Mouse (Mus musculus) B cell, adult 2 months (primary cell): ENCODE data around the gene Casp2.

Source experiments
- DNase-seq, 2 experiments: peaks; one replicate each; pipeline ENCODE4 v3.0.0; 2022

The Casp2 gene

GRCm38 (mm10) chr6:42264626-42265312 lies at the start of gene Casp2:
Gene Casp2, plus strand, starts transcription at chr6:42264985.
- peak; percentile 97 for DNase-seq

- no peak for DNase-seq
These were observed 49.8 kb upstream of the Casp2 start, which contains the start of gene Tas2r144 for GRCm38 (mm10) chr6:42215028-42215427. Gene Tas2r144, plus strand, starts transcription at chr6:42215328.

- DNase-seq = no peak
These were observed 42.5 kb upstream of the Casp2 start for GRCm38 (mm10) chr6:42222286-42222685.

GRCm38 (mm10) chr6:42225046-42225445 lies 39.7 kb upstream of the Casp2 start:
- DNase-seq = no peak

GRCm38 (mm10) chr6:42227240-42228101 lies 37.3 kb upstream of the Casp2 start:
- DNase-seq = peak; percentile 78 to 80

- DNase-seq = no peak
These were observed 35.2 kb upstream of the Casp2 start for GRCm38 (mm10) chr6:42229610-42230009.

- DNase-seq = no peak
These were observed 33.6 kb upstream of the Casp2 start for GRCm38 (mm10) chr6:42231191-42231590.

- no peak for DNase-seq
These were observed 27.4 kb upstream of the Casp2 start for GRCm38 (mm10) chr6:42237276-42237805.

- no peak for DNase-seq
These were observed 23.3 kb upstream of the Casp2 start for GRCm38 (mm10) chr6:42241311-42242045.

GRCm38 (mm10) chr6:42245711-42246353 lies 19.0 kb upstream of the Casp2 start, which contains the start of gene Gstk1:
Gene Gstk1, plus strand, starts transcription at chr6:42245935.
- DNase-seq = peak; percentile 84 to 86

GRCm38 (mm10) chr6:42247173-42247572 lies 17.6 kb upstream of the Casp2 start:
- DNase-seq = no peak

GRCm38 (mm10) chr6:42247981-42248380 lies 16.8 kb upstream of the Casp2 start:
- no peak for DNase-seq

GRCm38 (mm10) chr6:42251791-42252190 lies 13.0 kb upstream of the Casp2 start:
- DNase-seq = no peak

- DNase-seq = no peak
These were observed 11.7 kb upstream of the Casp2 start for GRCm38 (mm10) chr6:42253103-42253502.

GRCm38 (mm10) chr6:42257303-42257863 lies 7.4 kb upstream of the Casp2 start:
- peak; percentile 71 to 73 for DNase-seq

GRCm38 (mm10) chr6:42260430-42260829 lies 4.4 kb upstream of the Casp2 start:
- no peak for DNase-seq

- DNase-seq = no peak
These were observed 3.1 kb upstream of the Casp2 start, which contains the start of gene Tmem139 for GRCm38 (mm10) chr6:42261524-42262170. Gene Tmem139, plus strand, starts transcription at chr6:42261970.

GRCm38 (mm10) chr6:42265391-42266330 lies 876 bp downstream of the Casp2 start:
- DNase-seq = peak; percentile 64 to 68

- no peak for DNase-seq
These were observed 6.0 kb downstream of the Casp2 start for GRCm38 (mm10) chr6:42270817-42271216.

- DNase-seq = no peak
These were observed 11.4 kb downstream of the Casp2 start for GRCm38 (mm10) chr6:42276151-42276550.
